Mouse (Mus musculus) midbrain, embryonic 16.5 days (tissue): ENCODE measurements around the gene Dscam. TPM values are rescaled to one million over a fixed set of nuclear protein-coding genes. Genes with fewer than 3 reads are reported as not detected.
A peak's percentile ranks its signal among the peaks of the same experiment; 100 is the strongest.

Experiments used
- ATAC-seq: fragments of 200-750 bp; cut with Nextera tagmentation; 2 replicates; pipeline ENCODE4 v1.8.0; 2017; ENCODE audit warnings: moderate TSS enrichment
- H3K27ac ChIP-seq: fragments of 300-500 bp; sonication (generic); 2 replicates; pipeline ENCODE4 v1.5.1; 2014; ENCODE audit warnings: mild to moderate bottlenecking, low read length, mixed read lengths
- H3K27me3 ChIP-seq: fragments of 300-500 bp; sonication (generic); 2 replicates; pipeline ENCODE4 v1.6.1; 2014; ENCODE audit warnings: low read depth, low read length, mixed read lengths; ENCODE audit not compliant: control insufficient read depth, insufficient read depth
- H3K36me3 ChIP-seq: fragments of 300-500 bp; sonication (generic); 2 replicates; pipeline ENCODE4 v1.6.1; 2014; ENCODE audit warnings: mild to moderate bottlenecking, low read length, moderate library complexity, mixed read lengths; ENCODE audit not compliant: control insufficient read depth, insufficient read depth
- H3K4me1 ChIP-seq: fragments of 300-500 bp; sonication (generic); 2 replicates; pipeline ENCODE4 v1.6.1; 2014; ENCODE audit warnings: mild to moderate bottlenecking, low read length, mixed read lengths; ENCODE audit not compliant: control insufficient read depth, insufficient read depth
- H3K4me2 ChIP-seq: fragments of 300-500 bp; sonication (generic); 2 replicates; pipeline ENCODE4 v1.6.1; 2014; ENCODE audit warnings: mild to moderate bottlenecking, low read length, mixed read lengths
- H3K4me3 ChIP-seq: fragments of 300-500 bp; sonication (generic); 2 replicates; pipeline ENCODE4 v1.5.1; 2014; ENCODE audit warnings: low read depth, mild to moderate bottlenecking, low read length, moderate library complexity, mixed read lengths
- H3K9ac ChIP-seq: fragments of 300-500 bp; sonication (generic); 2 replicates; pipeline ENCODE4 v1.6.1; 2014; ENCODE audit warnings: low read depth, low read length, mixed read lengths
- H3K9me3 ChIP-seq: fragments of 300-500 bp; sonication (generic); replicated peaks from 2 replicates; pipeline ENCODE4 v1.6.1; 2014; ENCODE audit warnings: mild to moderate bottlenecking, low read length, mixed read lengths; ENCODE audit not compliant: control insufficient read depth, poor library complexity, severe bottlenecking
- WGBS: fragments of 180-500 bp; shearing (Covaris S2); extraction: QIAGEN DNeasy Blood & Tissue Kit; methylation state at CpG from one replicate; pipeline ENCODE4 v1.1.7; 2014; 5-methylcytosine and 5-hydroxymethylcytosine counted together
- polyA plus RNA-seq: library from polyadenylated mRNA; unstranded; fragments of >200 nt; fragmentation: Nextera tagmentation; extraction: Ambion mirVana; gene quantifications from 2 replicates; pipeline ENCODE4 v1.2.1, GENCODE M21; 2015

Dscam gene
- polyA plus RNA-seq, 1 experiment from 2014 or later = 16.2 TPM

GRCm38 (mm10) chr16:96690052-96690451, 480.5 kb downstream of the Dscam start:
- H3K9me3 ChIP-seq = no peaks in the 10 kb centered on the region
- H3K9ac ChIP-seq = no peak overlapping the region
- peak overlapping the region; percentile 45 for H3K27ac ChIP-seq
- peaks cover 26% of the 10 kb centered on the region for H3K4me1 ChIP-seq
- H3K4me2 ChIP-seq = no peak overlapping the region
- H3K4me3 ChIP-seq = no peak overlapping the region
- no peaks in the 10 kb centered on the region for H3K36me3 ChIP-seq
- ATAC-seq = peak; percentile 47; the same call in 1 of the 2 replicates
- WGBS = 0% methylated on average over 1 of the region's 2 CpGs
- H3K27me3 ChIP-seq = no peaks in the 10 kb centered on the region

- Histone ChIP-seq H3K9me3 (no peaks in the 10 kb centered on the region), H3K4me1 (peaks cover 26% of the 10 kb centered on the region), H3K9ac (no peak overlapping the region), H3K27me3 (no peaks in the 10 kb centered on the region), H3K4me2 (no peak overlapping the region), H3K27ac (no peak overlapping the region), H3K4me3 (no peak overlapping the region), H3K36me3 (no peaks in the 10 kb centered on the region)
- 19% methylated on average over 1 of the region's 1 CpGs for WGBS
- ATAC-seq = no peak
Measured at GRCm38 (mm10) chr16:96689419-96689818, 481.1 kb downstream of the Dscam start.

- Histone ChIP-seq H3K9me3 (no peaks in the 10 kb centered on the region), H3K4me3 (no peak overlapping the region), H3K9ac (no peak overlapping the region), H3K27ac (peak overlapping the region; percentile 34; the same call in 1 of the 2 replicates), H3K4me1 (peaks cover 10% of the 10 kb centered on the region), H3K36me3 (no peaks in the 10 kb centered on the region), H3K4me2 (no peak overlapping the region), H3K27me3 (no peaks in the 10 kb centered on the region)
- no peak for ATAC-seq
- 91% methylated on average over 14 of the region's 14 CpGs for WGBS
Measured at GRCm38 (mm10) chr16:96685065-96685464, 485.5 kb downstream of the Dscam start.

GRCm38 (mm10) chr16:96684581-96684980, 486.0 kb downstream of the Dscam start:
- no peak for ATAC-seq
- Histone ChIP-seq H3K9ac (no peak overlapping the region), H3K4me1 (peaks cover 5% of the 10 kb centered on the region), H3K27me3 (no peaks in the 10 kb centered on the region), H3K36me3 (no peaks in the 10 kb centered on the region), H3K27ac (no peak overlapping the region), H3K9me3 (no peaks in the 10 kb centered on the region), H3K4me2 (no peak overlapping the region), H3K4me3 (no peak overlapping the region)
- 17% methylated on average over 4 of the region's 4 CpGs for WGBS

GRCm38 (mm10) chr16:96682289-96682972, 488.1 kb downstream of the Dscam start:
- no peaks in the 10 kb centered on the region for H3K9me3 ChIP-seq
- H3K4me3 ChIP-seq = no peak overlapping the region
- no peak for ATAC-seq
- H3K4me1 ChIP-seq = no peaks in the 10 kb centered on the region
- peaks cover 6% of the 10 kb centered on the region; the same call in 1 of the 2 replicates for H3K36me3 ChIP-seq
- H3K27me3 ChIP-seq = no peaks in the 10 kb centered on the region
- no peak overlapping the region for H3K27ac ChIP-seq
- H3K4me2 ChIP-seq = no peak overlapping the region
- 78% methylated on average over 5 of the region's 5 CpGs for WGBS
- no peak overlapping the region for H3K9ac ChIP-seq

- no peaks in the 10 kb centered on the region for H3K9me3 ChIP-seq
- H3K36me3 ChIP-seq = peaks cover 6% of the 10 kb centered on the region; the same call in 1 of the 2 replicates
- H3K27ac ChIP-seq = no peak overlapping the region
- no peaks in the 10 kb centered on the region for H3K4me1 ChIP-seq
- 88% methylated on average over 8 of the region's 8 CpGs for WGBS
- no peaks in the 10 kb centered on the region for H3K27me3 ChIP-seq
- ATAC-seq = no peak
- H3K4me3 ChIP-seq = no peak overlapping the region
- H3K9ac ChIP-seq = no peak overlapping the region
- no peak overlapping the region for H3K4me2 ChIP-seq
Measured at GRCm38 (mm10) chr16:96679981-96680380, 490.6 kb downstream of the Dscam start.

- Histone ChIP-seq H3K9me3 (no peaks in the 10 kb centered on the region), H3K27ac (no peak overlapping the region), H3K36me3 (peaks cover 6% of the 10 kb centered on the region; the same call in 1 of the 2 replicates), H3K4me3 (no peak overlapping the region), H3K27me3 (no peaks in the 10 kb centered on the region), H3K4me1 (peaks cover 3% of the 10 kb centered on the region; the same call in 1 of the 2 replicates), H3K4me2 (no peak overlapping the region), H3K9ac (no peak overlapping the region)
- 57% methylated on average over 2 of the region's 2 CpGs for WGBS
- ATAC-seq = no peak
Measured at GRCm38 (mm10) chr16:96677471-96677870, 493.1 kb downstream of the Dscam start.

GRCm38 (mm10) chr16:96676663-96677062, 493.9 kb downstream of the Dscam start:
- no peaks in the 10 kb centered on the region for H3K27me3 ChIP-seq
- H3K4me1 ChIP-seq = peaks cover 3% of the 10 kb centered on the region; the same call in 1 of the 2 replicates
- H3K36me3 ChIP-seq = peaks cover 6% of the 10 kb centered on the region; the same call in 1 of the 2 replicates
- no peak overlapping the region for H3K4me3 ChIP-seq
- 76% methylated on average over 1 of the region's 1 CpGs for WGBS
- no peak overlapping the region for H3K27ac ChIP-seq
- H3K9me3 ChIP-seq = no peaks in the 10 kb centered on the region
- no peak overlapping the region for H3K9ac ChIP-seq
- no peak for ATAC-seq
- no peak overlapping the region for H3K4me2 ChIP-seq

GRCm38 (mm10) chr16:96673191-96673847, 497.2 kb downstream of the Dscam start:
- WGBS = 56% methylated on average over 25 of the region's 25 CpGs
- Histone ChIP-seq H3K4me2 (no peak overlapping the region), H3K27me3 (no peaks in the 10 kb centered on the region), H3K9me3 (no peaks in the 10 kb centered on the region), H3K36me3 (peaks cover 5% of the 10 kb centered on the region; the same call in 1 of the 2 replicates), H3K9ac (no peak overlapping the region), H3K4me1 (peaks cover 8% of the 10 kb centered on the region; the same call in 1 of the 2 replicates), H3K27ac (peak overlapping the region; percentile 51), H3K4me3 (no peak overlapping the region)
- ATAC-seq = peak; percentile 51; the same call in 1 of the 2 replicates
